Mouse (Mus musculus) c-Kit-positive CD71-positive TER-119-positive erythroid progenitor cells, embryonic 14.5 days (primary cell): Measurements from ENCODE around the gene Serpine1.
"Not testable (repeated sequence)": the region's sequence is repeated elsewhere in the genome, so short reads cannot be mapped to it uniquely, and the experiment has no call there.

Source experiments
- DNase-seq: peaks from one replicate; pipeline ENCODE4 v3.0.0-alpha.2; 2013; ENCODE audit warnings: low spot score

Gene Serpine1

DNA sequence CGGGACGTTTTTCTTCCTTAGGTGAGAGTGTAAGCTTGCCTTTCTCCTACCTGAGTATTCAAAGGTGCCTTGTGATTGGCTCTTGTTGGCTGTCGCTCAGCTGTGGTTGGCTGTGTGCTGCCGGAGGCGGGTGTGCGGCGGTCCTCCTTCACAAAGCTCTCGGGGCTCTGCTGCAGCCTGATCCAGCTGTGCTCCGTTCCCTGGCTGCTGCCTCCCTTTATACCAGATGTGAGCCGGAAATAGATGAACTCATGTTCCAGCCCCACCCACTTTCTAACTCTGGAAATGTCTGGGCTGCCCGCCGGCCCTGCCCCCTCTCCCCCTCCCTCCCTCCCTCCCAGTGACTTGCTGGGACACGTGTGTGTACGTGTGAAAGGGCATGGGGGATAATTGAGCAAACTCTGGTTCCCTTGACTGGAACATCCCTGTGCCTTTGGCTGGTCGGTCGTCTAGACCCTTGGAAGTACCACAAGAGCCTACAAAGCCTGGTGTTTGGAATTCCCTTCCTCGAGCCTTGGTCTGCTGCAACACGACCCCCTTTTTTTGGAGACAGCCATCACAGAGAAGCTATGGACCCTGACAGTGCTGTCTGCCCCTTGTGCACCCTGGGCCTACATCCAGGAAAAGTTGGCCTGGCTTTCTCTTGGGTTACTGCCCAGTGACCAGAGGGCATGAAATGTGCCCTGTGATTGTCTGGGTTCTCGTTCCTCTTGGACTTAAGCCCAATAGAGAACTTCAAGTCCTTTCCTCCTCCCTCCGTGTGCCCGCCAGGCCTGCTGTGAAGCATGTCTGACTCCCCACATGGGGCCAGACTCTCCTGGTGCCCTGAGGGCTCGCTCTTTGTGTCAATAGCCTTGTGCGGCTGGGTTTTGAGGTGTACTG is at the start of gene Serpine1:
TSS of gene Serpine1 (minus strand) at position 190 of the 882 bp plus-strand sequence.
- peak; percentile 19 for DNase-seq

DNA sequence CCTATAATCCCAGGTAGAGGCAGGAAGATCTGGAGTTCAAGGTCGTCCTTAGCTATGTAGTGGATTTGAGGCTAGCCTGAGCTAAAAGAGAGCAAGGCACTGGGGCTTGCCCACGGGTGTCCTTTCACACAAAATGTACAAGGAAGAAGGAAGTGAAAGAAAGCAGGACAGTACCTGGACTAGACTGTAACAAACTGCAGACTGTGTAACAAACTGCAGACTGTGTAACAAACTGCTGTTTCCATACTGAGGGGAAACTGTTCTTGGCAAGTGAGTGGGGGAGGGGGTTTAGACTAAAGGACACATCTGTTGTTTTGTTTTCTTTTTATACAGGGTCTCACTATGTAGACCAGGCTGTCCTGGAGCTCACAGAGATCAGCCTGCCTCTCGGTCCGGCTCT is 49.2 kb upstream of the Serpine1 start:
- no peak for DNase-seq

DNA sequence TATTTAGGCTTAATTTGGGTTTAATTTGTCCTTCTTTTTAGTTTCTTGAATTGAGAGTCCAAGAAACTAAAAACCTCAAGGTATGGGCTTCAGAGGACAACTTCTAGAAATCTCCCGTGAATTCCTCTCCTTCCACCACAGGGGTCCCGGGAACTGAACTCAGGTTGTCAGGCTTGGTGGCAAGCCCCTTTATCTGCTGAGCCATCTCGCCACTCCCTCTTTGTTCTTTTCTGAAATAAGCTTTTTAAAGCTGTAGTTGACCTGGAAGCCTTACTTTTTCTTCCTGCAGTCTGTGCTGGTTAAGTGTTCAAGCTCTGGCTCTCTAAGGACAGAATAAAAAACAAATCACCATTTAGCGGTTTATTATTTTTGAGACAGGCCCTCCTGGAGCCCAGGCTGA is 46.8 kb upstream of the Serpine1 start:
- DNase-seq = no peak

DNA sequence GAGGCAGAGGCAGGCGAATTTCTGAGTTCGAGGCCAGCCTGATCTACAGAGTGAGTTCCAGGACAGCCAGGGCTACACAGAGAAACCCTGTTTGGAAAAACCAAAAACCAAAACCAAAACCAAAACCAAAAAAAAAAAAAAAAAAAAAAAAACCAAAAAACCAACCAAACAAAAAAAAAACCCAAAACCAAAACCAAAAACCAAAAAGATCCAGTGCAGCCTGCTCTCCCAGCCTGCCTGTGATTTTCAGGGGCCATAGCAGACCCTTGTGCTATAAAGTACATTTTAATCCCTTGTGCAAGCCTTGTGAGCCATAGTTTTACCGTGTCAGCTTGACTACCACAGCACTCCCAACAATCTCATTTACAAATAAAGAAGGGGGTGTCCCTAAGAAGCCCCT is 45.9 kb upstream of the Serpine1 start:
- not testable (repeated sequence) for DNase-seq

DNA sequence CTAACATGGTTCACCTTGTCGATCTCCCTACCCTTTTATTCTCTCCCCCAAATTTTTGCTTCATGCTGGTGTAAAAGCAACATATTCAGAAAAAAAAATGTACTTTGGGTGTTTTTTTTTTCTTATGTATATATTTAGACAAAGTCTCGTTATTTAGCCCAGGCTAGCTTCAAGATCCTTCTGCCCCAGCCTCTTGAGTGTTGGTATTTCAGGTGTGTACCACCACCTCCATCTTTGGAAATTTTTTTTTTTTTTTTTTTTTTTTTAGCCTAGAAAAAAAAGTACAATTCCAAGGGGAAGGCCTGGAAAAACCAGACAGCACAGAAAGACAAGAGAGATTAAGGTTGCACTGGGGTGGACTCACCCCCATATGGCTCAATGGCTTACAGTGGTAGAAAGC is 44.9 kb upstream of the Serpine1 start:
- DNase-seq = no peak

DNA sequence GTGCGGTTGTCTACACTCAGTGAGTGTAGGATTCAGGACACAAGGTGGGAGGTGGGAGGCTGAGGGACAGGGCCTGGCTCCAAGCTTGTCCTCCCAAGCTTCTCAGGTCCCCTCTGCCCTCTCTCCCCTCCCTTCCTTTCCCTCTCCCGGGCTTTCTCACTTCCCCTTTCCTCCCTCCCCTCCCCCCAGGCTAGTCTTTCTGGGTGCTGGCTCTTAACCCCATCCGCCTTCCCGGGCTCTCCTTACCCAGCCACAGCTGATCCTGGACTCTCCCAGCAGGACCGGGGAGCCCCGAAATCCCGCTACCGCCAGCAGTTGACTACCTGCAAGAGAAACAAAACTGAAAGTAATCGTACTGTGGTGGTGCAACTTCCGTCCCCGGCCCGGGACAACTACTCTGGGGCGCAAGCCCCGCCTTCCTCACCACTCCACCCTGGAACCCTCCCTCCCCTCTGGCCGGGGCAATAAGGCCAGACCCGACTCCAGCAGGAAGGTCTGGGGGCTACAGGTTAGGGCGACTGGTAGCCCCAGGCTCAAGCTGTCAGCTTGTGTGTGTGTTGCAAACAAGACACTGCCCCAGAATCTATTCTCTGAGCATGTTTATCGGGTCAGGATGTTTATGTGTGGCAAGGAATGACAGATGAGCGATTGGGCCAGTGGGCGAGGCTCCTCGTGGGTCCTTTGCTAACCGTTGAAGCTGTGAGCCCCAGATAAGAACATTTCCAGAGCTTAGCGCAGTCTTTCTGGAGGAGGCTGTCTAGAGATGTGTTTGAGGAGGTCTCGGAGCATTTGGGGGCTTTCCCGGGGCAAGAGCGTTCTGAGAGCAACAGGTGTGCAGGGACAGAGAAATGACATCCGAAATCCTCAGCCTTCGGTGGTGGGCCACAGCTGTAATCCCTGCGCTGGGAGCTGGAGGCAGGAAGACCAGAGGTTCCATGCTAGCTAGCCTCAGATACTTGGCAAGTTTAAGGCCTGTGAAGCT is 44.1 kb upstream of the Serpine1 start, which contains the start of gene Trim56:
TSS of gene Trim56 (minus strand) at position 344 of the 982 bp plus-strand sequence.
- DNase-seq = peak; percentile 88

DNA sequence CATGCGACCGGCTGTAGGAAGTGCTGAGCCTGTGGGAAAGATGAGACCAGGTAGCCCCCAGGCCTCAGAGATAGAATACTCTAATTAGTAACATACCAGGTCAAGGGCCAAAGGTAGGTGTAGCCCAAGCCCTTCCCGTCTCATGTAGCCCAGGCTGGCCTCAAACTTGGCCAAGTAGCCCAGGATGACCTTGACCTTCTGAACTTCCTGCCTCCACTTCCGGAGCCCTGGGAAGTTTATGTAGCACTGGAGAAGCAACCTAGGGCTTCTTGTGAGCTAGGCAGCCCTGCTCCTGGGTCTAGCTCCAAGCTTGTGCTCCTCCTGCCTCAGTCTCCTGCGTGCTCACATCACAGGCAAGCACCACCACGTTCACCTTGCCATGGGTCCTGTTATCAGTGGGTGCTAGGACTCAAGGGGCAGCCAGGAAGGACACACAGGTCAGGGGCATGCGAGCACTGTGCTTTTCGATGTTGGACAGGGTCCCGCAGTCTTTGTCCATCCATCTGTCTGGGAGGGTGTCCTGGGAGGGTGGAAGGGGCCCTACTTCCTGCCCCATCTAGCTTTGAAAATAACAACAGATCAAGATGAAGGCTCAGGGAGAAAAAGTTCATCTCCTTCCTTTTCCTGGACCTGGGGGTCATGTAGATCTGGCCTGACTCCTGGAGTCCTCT is 43.0 kb upstream of the Serpine1 start:
- DNase-seq = no peak

DNA sequence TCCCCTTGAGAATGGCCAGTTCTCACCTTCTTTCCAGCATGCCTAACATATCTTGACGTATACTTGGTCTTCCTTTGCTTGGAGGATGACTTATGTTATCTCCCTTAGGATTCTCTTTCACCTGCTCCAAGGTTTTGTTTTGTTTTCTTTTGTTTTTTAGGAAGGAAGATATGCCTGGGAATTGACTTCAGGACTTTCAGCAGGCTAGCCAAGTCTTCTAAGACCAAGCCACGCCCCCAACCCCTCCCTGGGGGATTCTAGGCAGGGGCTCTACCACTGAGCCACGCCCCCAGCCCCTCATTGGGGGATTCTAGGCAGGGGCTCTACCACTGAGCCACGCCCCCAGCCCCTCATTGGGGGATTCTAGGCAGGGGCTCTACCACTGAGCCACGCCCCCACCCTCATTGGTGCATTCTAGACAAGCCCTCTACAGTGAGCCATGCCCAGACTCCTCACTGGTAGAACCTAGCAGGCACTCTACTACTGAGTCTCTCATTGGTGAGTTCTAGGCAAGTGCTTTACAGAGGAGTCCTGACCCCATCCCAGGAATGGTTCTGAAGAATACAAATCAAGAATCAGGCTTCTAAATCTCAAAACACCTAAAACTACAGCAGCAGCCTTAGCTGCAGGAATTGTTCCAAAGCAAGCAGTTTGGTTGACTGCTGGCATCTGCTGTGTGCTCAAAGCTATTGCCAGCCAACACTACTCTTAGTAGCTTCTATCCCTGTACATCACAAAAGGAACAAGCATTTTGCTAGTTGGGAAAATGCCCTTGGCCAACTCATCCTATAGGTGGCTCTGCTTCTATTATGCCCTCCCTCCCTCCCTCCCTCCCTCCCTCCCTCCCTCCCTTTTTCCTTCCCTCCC is 39.7 kb upstream of the Serpine1 start:
- DNase-seq = no peak

DNA sequence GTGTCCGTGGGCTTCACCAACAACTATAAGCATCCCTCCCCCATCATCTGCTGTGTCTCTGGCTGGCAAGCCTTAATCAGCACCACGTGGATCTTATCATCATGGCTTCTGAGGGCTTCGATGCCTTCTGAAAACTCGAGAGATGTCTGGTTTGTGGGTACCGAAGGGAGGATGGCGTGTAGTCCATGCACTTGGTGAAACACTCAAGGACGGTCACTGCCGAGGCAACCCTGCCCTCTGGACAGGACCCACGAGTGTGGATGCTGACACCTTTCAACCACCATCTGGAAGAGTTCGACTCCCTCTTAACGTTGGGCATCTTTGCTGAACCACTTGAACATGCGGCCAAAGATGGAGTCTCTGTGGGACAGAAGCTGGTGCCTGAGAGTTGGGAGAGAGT is 38.8 kb upstream of the Serpine1 start:
- no peak for DNase-seq

DNA sequence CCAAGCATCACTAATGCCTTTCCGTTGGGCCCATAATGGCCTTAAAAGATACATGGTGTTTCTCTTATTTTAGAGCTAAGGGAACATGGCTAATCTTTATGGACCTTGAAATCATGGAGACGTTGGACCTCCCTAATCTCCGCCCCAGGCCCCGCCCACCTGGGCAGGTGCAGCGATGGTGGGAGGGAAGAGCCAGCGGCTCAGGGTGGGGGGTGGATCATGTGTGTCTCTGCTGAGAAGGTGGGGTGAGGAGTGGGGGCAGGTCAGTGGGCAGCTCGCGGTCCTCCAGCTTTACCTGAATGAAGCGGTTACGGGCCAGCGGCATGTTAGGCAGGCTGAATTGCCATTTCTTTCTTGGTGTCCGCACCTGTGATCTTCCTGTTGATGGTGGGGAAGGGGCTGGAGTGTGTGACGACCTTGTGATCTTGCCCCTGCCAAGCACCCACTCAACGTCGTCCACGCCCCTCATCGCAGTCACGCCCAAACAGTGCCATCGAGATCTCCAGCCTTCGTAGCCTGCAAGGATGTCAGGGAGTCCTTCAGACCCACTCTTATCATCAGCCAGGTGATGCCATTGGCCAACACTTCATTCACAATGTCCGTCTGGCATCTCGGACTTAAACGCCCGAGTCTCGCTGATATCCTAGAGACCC is 38.0 kb upstream of the Serpine1 start:
- no peak for DNase-seq

DNA sequence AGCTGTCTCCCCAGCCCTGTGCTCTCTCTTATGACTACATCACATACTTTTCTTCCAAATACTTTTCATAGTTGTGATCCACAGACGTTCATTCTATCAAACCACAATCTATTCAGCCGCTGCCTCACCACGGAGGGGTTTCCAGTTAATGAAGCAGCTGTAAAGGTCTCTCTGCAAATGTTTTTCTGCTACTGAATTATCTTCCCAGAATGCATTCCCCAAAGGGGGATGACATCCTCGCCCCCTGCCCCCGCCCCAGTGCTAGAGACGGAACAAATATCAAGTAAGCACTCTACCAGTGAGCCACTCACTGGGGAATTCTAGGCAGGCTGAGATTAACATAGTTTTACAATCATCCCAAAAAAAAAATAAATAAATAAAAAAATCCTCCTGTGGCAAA is 36.0 kb upstream of the Serpine1 start:
- DNase-seq = no peak

DNA sequence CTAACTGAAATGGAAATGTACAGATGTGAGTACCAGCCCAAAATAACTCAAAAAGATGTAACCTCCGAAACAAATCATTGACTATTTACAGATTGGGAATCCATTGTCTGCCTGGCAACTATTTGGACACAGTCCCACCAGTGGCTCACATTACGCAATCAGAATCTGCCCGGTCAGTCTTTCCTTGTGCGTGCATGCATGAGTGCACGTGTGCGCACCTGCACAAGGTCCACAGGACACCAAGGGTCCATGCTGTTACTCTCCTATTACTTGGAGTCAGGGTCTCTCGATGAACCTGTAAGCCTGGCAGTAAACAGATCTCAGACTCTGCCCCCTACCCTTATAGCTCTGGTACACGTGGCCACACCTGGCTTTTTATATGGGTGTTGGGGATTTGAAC is 35.6 kb upstream of the Serpine1 start:
- DNase-seq = no peak

DNA sequence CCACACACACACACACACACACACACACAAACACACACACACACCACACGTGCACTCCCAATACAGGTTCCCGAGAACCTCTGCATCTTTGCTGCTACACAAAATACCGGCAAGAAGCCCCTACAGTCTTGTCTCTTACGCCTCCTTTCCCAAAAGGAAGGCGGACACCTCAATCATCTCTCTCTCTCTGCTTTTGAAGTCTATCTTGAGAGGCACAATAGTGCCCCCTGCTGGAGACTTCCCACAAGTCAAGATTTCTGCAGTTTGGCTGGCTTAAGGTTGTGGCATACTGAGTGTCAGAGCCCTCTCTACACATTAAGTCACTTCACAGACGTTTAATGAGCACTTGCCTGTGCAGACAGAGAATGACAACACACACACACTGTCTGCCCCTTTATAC is 35.0 kb upstream of the Serpine1 start:
- peak; percentile 92 for DNase-seq

DNA sequence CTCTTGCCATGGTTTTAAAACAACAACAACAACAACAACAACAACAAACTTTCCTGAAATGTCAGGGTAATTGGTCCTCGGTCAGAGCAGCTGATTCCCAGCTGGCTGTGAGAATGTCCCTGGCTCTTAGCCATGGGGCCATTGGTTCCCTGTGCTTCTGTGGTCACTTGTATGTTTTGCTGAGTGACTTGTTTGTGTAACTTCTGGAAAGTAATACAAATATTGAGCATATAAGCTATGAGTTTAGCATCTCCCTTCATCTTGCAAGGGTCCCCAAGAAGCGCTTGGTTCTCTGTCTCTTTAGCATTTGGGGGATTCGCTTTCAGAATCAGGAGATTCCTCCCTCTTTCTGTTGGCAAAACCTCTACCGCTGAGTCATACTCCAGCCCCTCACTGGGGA is 34.4 kb upstream of the Serpine1 start:
- DNase-seq = no peak

DNA sequence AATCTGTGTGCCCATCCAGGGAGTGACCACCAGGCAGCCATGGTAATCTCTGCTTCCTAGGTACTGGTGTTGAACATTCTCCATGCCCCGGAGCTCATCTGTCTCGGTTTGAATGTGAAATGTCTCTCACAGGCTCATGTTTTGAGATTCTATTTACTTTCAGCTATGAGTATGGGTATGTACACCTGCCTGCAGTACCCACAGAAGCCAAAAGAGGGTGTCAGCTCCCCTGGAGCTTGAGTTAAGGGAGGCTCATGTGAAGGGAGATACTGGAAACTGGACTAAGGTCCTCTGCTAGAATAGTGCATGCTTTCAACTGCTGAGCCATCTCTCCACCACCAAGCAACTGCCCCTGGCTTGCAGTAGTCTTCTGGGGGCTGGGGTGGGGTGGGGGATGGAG is 31.9 kb upstream of the Serpine1 start:
- no peak for DNase-seq

DNA sequence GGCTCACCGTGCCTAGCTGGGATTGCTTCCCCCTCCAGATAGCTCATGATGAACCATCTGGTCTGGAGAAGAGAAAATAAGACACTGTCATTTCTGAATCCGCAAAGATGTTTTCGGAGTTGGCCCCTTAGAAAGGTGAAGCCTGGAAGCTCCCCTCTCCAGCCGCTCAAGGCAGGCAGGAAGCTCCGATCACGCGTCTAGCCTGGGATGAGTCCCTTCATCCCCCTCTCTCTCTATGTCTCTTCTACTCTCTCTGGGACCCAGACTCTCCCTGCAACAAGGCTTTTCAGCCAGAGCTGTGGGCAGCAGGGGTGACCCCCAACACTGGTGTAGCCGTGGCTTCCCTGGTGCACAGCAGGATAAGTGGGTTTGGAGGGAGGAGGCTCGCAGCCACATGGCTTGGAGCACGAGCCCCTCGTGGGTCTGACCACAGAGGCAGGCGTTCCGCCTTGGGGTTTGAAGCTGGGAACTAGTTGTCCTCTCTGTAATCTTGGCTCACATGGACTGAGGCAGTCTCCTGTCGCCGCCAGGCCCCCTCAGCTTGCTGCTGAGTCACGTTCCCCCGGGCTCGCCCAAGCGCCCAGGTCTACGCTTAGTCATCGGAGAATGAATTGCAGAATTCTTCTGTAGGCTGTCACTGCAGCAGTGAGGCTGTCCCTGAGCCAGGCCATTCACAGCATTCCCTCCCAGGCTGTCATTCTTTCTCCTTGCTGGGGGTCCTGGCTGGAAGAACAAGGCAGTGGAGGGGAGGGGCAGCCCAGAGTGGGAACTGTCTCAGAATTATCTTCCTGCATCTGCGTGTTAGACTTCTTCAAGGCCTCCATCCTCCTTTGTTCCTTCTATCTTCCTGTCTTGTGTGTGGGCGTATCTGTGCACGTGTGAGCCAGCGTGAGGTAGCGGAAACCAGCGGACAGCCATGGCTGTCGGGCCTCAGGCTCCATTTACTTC is 30.8 kb upstream of the Serpine1 start:
- DNase-seq = peak; percentile 93

DNA sequence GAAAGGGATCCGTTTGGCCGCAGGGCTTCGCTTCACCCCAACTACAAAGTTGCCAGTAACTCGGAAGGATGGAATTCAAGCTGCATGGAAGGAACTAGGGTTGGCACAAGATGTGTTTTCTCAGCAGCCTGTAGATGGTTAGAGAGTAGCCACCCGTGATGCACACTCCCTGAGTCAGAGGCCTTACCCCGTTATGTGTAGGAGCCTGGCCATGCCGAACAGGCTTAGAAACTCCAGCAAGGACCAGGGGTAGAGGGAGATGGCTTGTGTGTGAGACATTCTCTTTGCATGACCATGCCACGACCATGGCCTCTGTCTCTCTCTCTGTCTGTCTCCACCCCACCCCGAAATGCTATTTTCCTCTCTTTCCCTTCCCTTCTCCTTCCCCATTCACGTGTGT is 30.0 kb upstream of the Serpine1 start:
- no peak for DNase-seq

DNA sequence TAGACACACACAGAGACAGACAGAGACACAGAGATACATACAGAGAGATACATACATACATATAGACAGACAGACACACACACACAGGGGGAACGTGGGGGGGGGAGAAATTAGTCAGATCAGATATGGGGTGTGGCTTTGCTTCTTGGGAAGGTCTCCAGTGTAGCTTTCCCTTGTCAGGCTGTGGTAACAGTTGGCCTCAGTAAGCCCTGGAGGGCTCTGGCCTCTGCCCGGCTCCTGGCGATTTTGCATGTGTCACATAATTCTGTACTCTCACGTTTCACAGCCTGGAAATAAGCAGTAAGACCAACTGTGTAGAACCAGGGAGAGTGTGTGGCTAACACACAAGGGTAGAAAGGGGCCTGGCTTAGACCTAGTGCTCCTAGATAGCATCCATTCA is 28.6 kb upstream of the Serpine1 start:
- no peak for DNase-seq

DNA sequence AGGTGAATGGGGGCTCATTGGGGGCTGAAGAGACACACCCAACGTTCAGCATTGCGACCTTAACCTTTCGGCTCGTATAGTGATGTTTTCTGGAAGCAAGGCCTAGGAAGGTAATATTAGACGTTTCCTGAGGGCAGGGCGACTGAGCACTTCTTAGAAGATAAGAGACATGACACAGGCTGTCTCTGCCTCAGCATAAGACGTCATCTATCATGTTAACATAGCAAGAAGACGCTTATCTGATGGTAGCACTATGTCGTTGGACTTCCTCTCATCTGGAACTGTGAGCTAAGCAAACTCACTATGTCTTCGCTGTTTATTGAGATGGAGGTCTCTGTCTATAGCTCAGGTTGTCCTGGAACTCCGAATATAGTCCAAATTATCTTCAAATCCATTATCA is 26.4 kb upstream of the Serpine1 start:
- peak; percentile 65 for DNase-seq

DNA sequence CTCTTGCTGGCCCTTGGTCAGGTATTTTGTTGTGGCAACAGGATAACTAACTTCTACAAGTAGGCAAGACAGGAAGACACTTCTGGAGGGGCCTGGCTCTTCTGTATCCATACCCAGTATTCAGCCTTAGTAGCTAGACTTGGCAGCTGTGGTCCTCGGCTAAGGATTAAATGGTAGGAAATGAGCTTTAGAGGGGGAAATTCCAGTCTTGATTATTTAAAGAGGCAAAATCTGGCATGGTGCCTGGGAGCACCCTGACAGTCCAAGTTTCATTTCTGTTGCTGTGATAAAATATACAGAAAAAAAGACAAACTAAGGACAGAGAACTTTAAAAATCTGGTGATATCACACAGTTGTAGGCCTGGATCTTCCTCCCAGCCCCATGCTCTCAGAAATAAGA is 24.0 kb upstream of the Serpine1 start:
- DNase-seq = no peak
